Mouse (Mus musculus): ENCODE measurements around the gene Far1. TPM values are rescaled to one million over a fixed set of nuclear protein-coding genes. Genes with fewer than 3 reads are reported as not detected.
A peak's percentile ranks its signal among the peaks of the same experiment; 100 is the strongest.

Far1 gene
- polyA plus RNA-seq, 1 experiment, result 61.2 TPM

DNA sequence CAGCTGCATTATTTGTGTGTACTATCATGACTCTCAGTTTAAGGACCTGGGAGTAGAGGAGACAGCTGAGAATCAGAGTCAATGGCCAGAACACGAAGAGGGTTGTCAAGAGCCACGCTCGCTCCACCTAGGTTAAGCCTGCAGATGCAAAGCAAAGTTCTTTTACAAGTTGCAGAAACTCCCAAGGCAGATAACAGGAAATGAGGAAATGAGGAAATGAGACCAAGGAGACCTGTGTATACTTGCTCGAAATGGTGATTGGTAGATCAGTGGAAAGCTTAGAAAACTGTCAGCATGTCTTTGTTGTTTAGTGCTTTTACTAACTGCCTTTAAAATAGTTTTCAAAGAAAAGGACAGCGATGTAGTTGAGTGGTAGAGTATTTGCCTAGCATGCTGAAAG lies 8.6 kb upstream of the Far1 start:
- H3K27ac ChIP-seq (ENCODE audit: insufficient read depth, low read length), result no peak overlapping the region
- no peak for TF ChIP-seq CTCF (IDR thresholded peaks at IDR 0.05; ENCODE audit: borderline replicate concordance, insufficient read depth, low read depth, low read length)
- TF ChIP-seq POLR2A (IDR thresholded peaks at IDR 0.05; ENCODE audit: borderline replicate concordance, insufficient read depth, low read length), result no peak
- no peak for DNase-seq
- H3K4me1 ChIP-seq (ENCODE audit: control insufficient read depth, insufficient read depth, low read length), result no peaks in the 10 kb centered on the region
- H3K27me3 ChIP-seq (ENCODE audit: control insufficient read depth, insufficient read depth, low read length), result no peaks in the 10 kb centered on the region
- H3K4me3 ChIP-seq (replicated peaks; ENCODE audit: insufficient read depth, low read depth, low read length), result no peak overlapping the region
- WGBS, result 78% methylated on average over 5 of the region's 5 CpGs

- Histone ChIP-seq H3K27me3 (ENCODE audit: control insufficient read depth, insufficient read depth, low read length) (no peaks in the 10 kb centered on the region), H3K4me1 (ENCODE audit: control insufficient read depth, insufficient read depth, low read length) (no peaks in the 10 kb centered on the region), H3K27ac (ENCODE audit: insufficient read depth, low read length) (no peak overlapping the region), H3K4me3 (replicated peaks; ENCODE audit: insufficient read depth, low read depth, low read length) (no peak overlapping the region)
- WGBS, result 69% methylated on average over 4 of the region's 4 CpGs
- TF ChIP-seq POLR2A (IDR thresholded peaks at IDR 0.05; ENCODE audit: borderline replicate concordance, insufficient read depth, low read length) (no peak), CTCF (IDR thresholded peaks at IDR 0.05; ENCODE audit: borderline replicate concordance, insufficient read depth, low read depth, low read length) (no peak)
- no peak for DNase-seq
Observed at GRCm38 (mm10) chr7:113505516-113506045, 8.1 kb upstream of the Far1 start.

DNA sequence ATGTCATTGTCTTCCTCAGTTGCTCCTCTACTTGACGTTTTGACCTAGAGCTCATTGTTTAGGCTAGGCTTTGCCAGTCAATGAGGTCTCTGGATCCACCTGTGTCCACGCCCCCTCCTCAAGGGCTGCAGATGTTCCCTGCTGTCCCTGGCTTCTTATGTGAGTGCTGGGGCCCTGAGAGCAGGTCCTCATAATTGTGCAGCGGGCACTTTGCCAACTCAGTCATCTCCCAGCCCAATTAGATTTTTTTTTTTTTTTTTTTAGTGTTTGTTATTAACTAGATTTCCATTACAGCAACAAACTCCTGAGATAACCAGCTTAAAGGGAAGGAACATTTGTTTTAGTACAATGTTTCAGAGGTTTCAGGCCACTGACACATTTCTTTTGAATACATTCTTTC lies 5.8 kb upstream of the Far1 start:
- 49% methylated on average over 3 of the region's 3 CpGs for WGBS
- no peak for TF ChIP-seq CTCF (IDR thresholded peaks at IDR 0.05; ENCODE audit: borderline replicate concordance, insufficient read depth, low read depth, low read length)
- no peak for TF ChIP-seq POLR2A (IDR thresholded peaks at IDR 0.05; ENCODE audit: borderline replicate concordance, insufficient read depth, low read length)
- H3K27me3 ChIP-seq (ENCODE audit: control insufficient read depth, insufficient read depth, low read length), result no peaks in the 10 kb centered on the region
- H3K27ac ChIP-seq (ENCODE audit: insufficient read depth, low read length), result no peak overlapping the region
- H3K4me3 ChIP-seq (replicated peaks; ENCODE audit: insufficient read depth, low read depth, low read length), result no peak overlapping the region
- no peak for DNase-seq
- H3K4me1 ChIP-seq (ENCODE audit: control insufficient read depth, insufficient read depth, low read length), result no peaks in the 10 kb centered on the region

DNA sequence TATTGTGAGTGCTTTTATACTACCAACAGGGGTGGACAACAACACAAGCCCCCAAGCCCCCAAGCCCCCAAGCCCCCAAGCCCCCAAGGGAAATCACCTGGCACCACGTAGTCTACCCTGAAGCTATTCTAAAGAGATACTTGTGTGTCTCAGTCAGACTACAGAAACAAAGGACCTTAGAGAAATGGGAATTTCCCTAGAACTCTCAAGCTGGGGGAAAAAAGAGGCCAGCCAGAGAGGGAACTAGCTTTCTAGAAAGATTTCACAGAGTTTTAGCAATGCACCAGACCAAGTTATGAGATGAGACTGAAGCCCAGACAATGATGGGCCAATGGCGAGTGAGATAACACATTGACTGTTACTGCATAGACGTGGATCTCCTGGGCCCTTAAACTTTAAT lies 2.2 kb upstream of the Far1 start:
- WGBS, result 91% methylated on average over 3 of the region's 3 CpGs

DNA sequence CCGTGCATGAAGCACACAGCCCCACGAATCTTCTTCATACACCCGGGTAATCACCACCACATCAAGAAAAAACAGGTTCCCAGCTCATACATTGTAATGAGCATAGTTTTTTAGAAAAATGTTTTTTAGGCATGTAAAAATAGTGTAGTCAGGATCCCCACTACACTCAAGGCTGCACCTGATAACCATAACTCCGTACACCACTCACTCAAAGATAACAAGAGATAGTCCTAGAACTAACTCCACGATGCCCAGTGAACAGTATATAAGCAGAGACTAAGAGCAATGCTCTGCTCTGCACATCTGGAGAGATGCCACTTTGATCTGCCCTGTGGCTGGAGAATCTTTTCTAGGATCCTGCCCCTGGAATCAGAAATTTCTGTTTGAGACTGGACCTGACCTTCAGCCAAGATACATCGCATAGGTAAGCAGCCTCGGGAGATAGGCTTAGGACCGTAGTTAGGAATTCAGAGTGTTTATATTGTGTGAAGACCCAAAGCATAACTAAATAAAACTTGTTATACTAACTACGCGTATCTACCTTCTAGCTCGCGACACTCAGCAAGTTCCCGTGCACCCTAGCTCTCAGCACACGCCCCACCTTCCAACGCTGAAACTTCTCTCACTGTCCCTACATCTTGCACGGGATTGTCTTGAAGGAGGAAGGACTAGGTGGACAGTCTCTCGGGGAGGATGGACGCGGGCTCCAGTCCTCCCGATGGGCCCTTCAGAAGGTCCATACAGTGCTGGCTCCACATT lies 928 bp upstream of the Far1 start:
- WGBS, result 16% methylated on average over 20 of the region's 20 CpGs
- DNase-seq, result no peak
- 0 out of 2 replicates have a peak overlapping the region, but pooled peaks have one; percentile 7 for H3K27ac ChIP-seq (ENCODE audit: insufficient read depth, low read length)
- H3K4me1 ChIP-seq (ENCODE audit: control insufficient read depth, insufficient read depth, low read length), result no peaks in the 10 kb centered on the region
- no peaks in the 10 kb centered on the region for H3K27me3 ChIP-seq (ENCODE audit: control insufficient read depth, insufficient read depth, low read length)
- peak overlapping the region; percentile 90 for H3K4me3 ChIP-seq (replicated peaks; ENCODE audit: insufficient read depth, low read depth, low read length)
- TF ChIP-seq CTCF (IDR thresholded peaks at IDR 0.05; ENCODE audit: borderline replicate concordance, insufficient read depth, low read depth, low read length), result no peak
- TF ChIP-seq POLR2A (IDR thresholded peaks at IDR 0.05; ENCODE audit: borderline replicate concordance, insufficient read depth, low read length), result no peak

More for the DNA sequence above, 2.2 kb upstream of the Far1 start:
- Histone ChIP-seq H3K27me3 (ENCODE audit: control insufficient read depth, insufficient read depth, low read length) (no peaks in the 10 kb centered on the region), H3K4me3 (replicated peaks; ENCODE audit: insufficient read depth, low read depth, low read length) (no peak overlapping the region), H3K4me1 (ENCODE audit: control insufficient read depth, insufficient read depth, low read length) (no peaks in the 10 kb centered on the region), H3K27ac (ENCODE audit: insufficient read depth, low read length) (no peak overlapping the region)
- no peak for DNase-seq
- TF ChIP-seq POLR2A (IDR thresholded peaks at IDR 0.05; ENCODE audit: borderline replicate concordance, insufficient read depth, low read length), result no peak
- TF ChIP-seq CTCF (IDR thresholded peaks at IDR 0.05; ENCODE audit: borderline replicate concordance, insufficient read depth, low read depth, low read length), result no peak

DNA sequence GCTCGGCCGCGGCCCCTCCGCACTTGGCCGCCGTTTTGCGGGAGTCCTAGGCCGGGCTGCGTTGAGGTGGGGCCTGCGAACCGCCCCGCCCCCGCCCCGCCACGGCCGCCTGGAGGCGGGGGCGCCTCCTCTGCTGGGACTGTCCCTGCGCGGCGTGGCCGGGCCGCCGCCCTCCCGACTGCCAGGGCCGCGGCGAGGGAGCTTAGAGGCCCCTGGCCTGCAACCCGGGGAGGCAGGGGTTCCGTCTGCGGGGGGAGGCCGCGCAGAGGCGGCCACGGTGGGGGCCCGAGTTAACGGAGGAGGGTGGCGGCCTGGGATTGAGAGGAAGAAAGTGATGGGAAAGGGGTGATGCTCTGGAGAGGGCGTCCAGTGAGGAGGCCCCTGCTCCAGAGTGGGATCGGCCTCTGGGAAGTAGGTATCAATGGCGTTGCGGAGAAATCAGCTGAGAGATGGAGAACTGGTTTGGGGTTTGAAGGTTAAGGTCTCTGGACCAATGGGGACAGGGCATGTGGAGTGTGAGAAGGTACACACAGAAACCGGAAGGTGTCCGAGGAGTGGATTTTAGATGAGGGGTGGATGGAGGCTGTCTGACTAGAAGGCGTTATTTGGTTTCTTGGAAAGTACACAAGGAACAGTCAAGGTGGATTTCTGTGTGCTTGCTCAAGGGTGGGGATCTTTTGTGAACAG lies 472 bp downstream of the Far1 start:
- no peak for DNase-seq
- no peaks in the 10 kb centered on the region for H3K4me1 ChIP-seq (ENCODE audit: control insufficient read depth, insufficient read depth, low read length)
- no peaks in the 10 kb centered on the region for H3K27me3 ChIP-seq (ENCODE audit: control insufficient read depth, insufficient read depth, low read length)
- TF ChIP-seq POLR2A (IDR thresholded peaks at IDR 0.05; ENCODE audit: borderline replicate concordance, insufficient read depth, low read length) (no peak), CTCF (IDR thresholded peaks at IDR 0.05; ENCODE audit: borderline replicate concordance, insufficient read depth, low read depth, low read length) (no peak)
- peak overlapping the region; percentile 85 for H3K27ac ChIP-seq (ENCODE audit: insufficient read depth, low read length)
- WGBS, result under 1% methylated on average over 44 of the region's 45 CpGs
- H3K4me3 ChIP-seq (replicated peaks; ENCODE audit: insufficient read depth, low read depth, low read length), result peak overlapping the region; percentile 90

- no peaks in the 10 kb centered on the region for H3K4me1 ChIP-seq (ENCODE audit: control insufficient read depth, insufficient read depth, low read length)
- H3K27me3 ChIP-seq (ENCODE audit: control insufficient read depth, insufficient read depth, low read length), result no peaks in the 10 kb centered on the region
- TF ChIP-seq POLR2A (IDR thresholded peaks at IDR 0.05; ENCODE audit: borderline replicate concordance, insufficient read depth, low read length) (no peak), CTCF (IDR thresholded peaks at IDR 0.05; ENCODE audit: borderline replicate concordance, insufficient read depth, low read depth, low read length) (no peak)
- H3K27ac ChIP-seq (ENCODE audit: insufficient read depth, low read length), result no peak overlapping the region
- H3K4me3 ChIP-seq (replicated peaks; ENCODE audit: insufficient read depth, low read depth, low read length), result no peak overlapping the region
- DNase-seq, result no peak
- 92% methylated on average over 4 of the region's 4 CpGs for WGBS
Observed at GRCm38 (mm10) chr7:113515831-113516230, 2.2 kb downstream of the Far1 start.

All from cerebellum, adult 2 months (tissue).